Mouse (Mus musculus): ENCODE results near the gene Vstm5.

- TF ChIP-seq CTCF (IDR thresholded peaks at IDR 0.05; ENCODE audit: control insufficient read depth, insufficient read depth, insufficient read length) (no peak), USF1 (IDR thresholded peaks at IDR 0.05; ENCODE audit: low read depth) (no peak), MAX (IDR thresholded peaks at IDR 0.05) (no peak)
Observed at GRCm38 (mm10) chr9:15213695-15214094, 25.1 kb upstream of the Vstm5 start.

Data from C2C12 (cell line).